Mouse (Mus musculus) CH12.LX (cell line): ENCODE results near the gene RPS10-NUDT3. TPM values are rescaled to one million over a fixed set of nuclear protein-coding genes. Genes with fewer than 3 reads are reported as not detected.

Experiments
- DNase-seq: peaks from one replicate; pipeline ENCODE4 v3.0.0-alpha.2; 2013; ENCODE audit errors: extremely low read depth
- H3K27ac ChIP-seq: 2 replicates; pipeline ENCODE4 v1.5.1; 2012; ENCODE audit warnings: low read depth, mild to moderate bottlenecking, control low read depth, moderate library complexity; ENCODE audit not compliant: insufficient read depth
- H3K27me3 ChIP-seq: replicated peaks from 2 replicates; pipeline ENCODE3; 2012; ENCODE audit warnings: inconsistent platforms
- H3K36me3 ChIP-seq, 2 experiments: replicated peaks in 1 of 2; 2 replicates each; pipeline versions ENCODE3 to v1.6.1; 2012; ENCODE audit warnings: inconsistent platforms in 1 of 2, low read length in 1 of 2, mild to moderate bottlenecking in 1 of 2, mixed read lengths in 1 of 2, moderate library complexity in 1 of 2; ENCODE audit not compliant: control insufficient read depth in 1 of 2, insufficient read depth in 1 of 2
- H3K4me1 ChIP-seq, 2 experiments: 2 replicates each; pipeline ENCODE4 v1.6.1; 2012; ENCODE audit warnings: inconsistent platforms in 1 of 2, moderate library complexity in 1 of 2; ENCODE audit not compliant: insufficient read depth in 2 of 2, control insufficient read depth in 1 of 2
- H3K4me2 ChIP-seq: 2 replicates; pipeline ENCODE4 v1.6.1; 2012; ENCODE audit warnings: low read depth, mild to moderate bottlenecking, control low read depth; ENCODE audit not compliant: poor library complexity, insufficient read depth, severe bottlenecking
- H3K4me3 ChIP-seq, 3 experiments: fragments of 150-350 bp in 1 of 3; sonication (generic) in 1 of 3; replicated peaks in 1 of 3; 2 replicates each; pipeline versions ENCODE3 to v1.5.1; 2011 to 2012; ENCODE audit warnings: low read depth in 2 of 3, low read length in 2 of 3, mild to moderate bottlenecking in 2 of 3, moderate library complexity in 2 of 3, control low read depth in 1 of 3, improper control_type of control experiment in 1 of 3, inconsistent platforms in 1 of 3, mixed read lengths in 1 of 3; ENCODE audit not compliant: poor library complexity in 1 of 3
- H3K79me2 ChIP-seq: replicated peaks from 2 replicates; pipeline ENCODE4 v1.6.1; 2012; ENCODE audit warnings: mild to moderate bottlenecking, moderate library complexity; ENCODE audit not compliant: control insufficient read depth, poor library complexity, insufficient read depth, severe bottlenecking; ENCODE audit errors: extremely low read depth
- H3K9ac ChIP-seq: 2 replicates; pipeline ENCODE4 v1.6.1; 2012; ENCODE audit warnings: low read depth, mild to moderate bottlenecking, control low read depth, moderate library complexity; ENCODE audit not compliant: insufficient read depth
- H3K9me3 ChIP-seq: replicated peaks from 2 replicates; pipeline ENCODE3; 2012; ENCODE audit warnings: low read length, inconsistent platforms, mixed read lengths
- BHLHE40 ChIP-seq: IDR thresholded peaks from 2 replicates; pipeline ENCODE4 v1.6.1; 2011; ENCODE audit warnings: mild to moderate bottlenecking, low read depth, low read length, improper control_type of control experiment
- CHD1 ChIP-seq: IDR thresholded peaks from 2 replicates; pipeline ENCODE4 v1.6.1; 2012; ENCODE audit warnings: low read depth, low read length, improper control_type of control experiment, inconsistent platforms
- CHD2 ChIP-seq: IDR thresholded peaks from 2 replicates; pipeline ENCODE4 v1.6.1; 2011; ENCODE audit warnings: low read length, improper control_type of control experiment
- CTCF ChIP-seq, 2 experiments: IDR thresholded peaks in 1 of 2; conservative IDR thresholded peaks in 1 of 2; 2 replicates each; pipeline ENCODE4 v1.5.1; 2011 to 2012; ENCODE audit warnings: low read depth in 2 of 2, low read length in 2 of 2, improper control_type of control experiment in 1 of 2, inconsistent platforms in 1 of 2, mild to moderate bottlenecking in 1 of 2, moderate library complexity in 1 of 2
- E2F4 ChIP-seq: IDR thresholded peaks from 2 replicates; pipeline ENCODE4 v1.6.1; 2011; ENCODE audit warnings: low read depth, low read length, improper control_type of control experiment; ENCODE audit not compliant: insufficient replicate concordance
- ELF1 ChIP-seq: IDR thresholded peaks from 2 replicates; pipeline ENCODE4 v1.6.1; 2014; ENCODE audit warnings: low read depth, mild to moderate bottlenecking, inconsistent platforms, low read length, improper control_type of control experiment
- EP300 ChIP-seq: IDR thresholded peaks from 2 replicates; pipeline ENCODE4 v1.6.1; 2011; ENCODE audit warnings: low read length, improper control_type of control experiment
- ETS1 ChIP-seq: conservative IDR thresholded peaks from 2 replicates; pipeline ENCODE4 v1.6.1; 2012; ENCODE audit warnings: low read depth, mild to moderate bottlenecking, inconsistent platforms, low read length, improper control_type of control experiment, moderate library complexity
- GABPA ChIP-seq: IDR thresholded peaks from 2 replicates; pipeline ENCODE4 v1.6.1; 2012; ENCODE audit warnings: low read depth, low read length, improper control_type of control experiment, inconsistent platforms; ENCODE audit not compliant: insufficient replicate concordance
- IRF4 ChIP-seq: IDR thresholded peaks from 2 replicates; pipeline ENCODE4 v1.6.1; 2014; ENCODE audit warnings: low read depth, mild to moderate bottlenecking, inconsistent platforms, low read length, improper control_type of control experiment
- JUN ChIP-seq: IDR thresholded peaks from 2 replicates; pipeline ENCODE4 v1.6.1; 2011; ENCODE audit warnings: low read depth, mild to moderate bottlenecking, low read length, improper control_type of control experiment, moderate library complexity; ENCODE audit not compliant: insufficient read depth
- JUND ChIP-seq: conservative IDR thresholded peaks from 2 replicates; pipeline ENCODE4 v1.6.1; 2011; ENCODE audit warnings: low read depth, low read length, improper control_type of control experiment
- KAT2A ChIP-seq: IDR thresholded peaks from 2 replicates; pipeline ENCODE4 v1.6.1; 2012; ENCODE audit warnings: low read length, improper control_type of control experiment, inconsistent platforms; ENCODE audit not compliant: insufficient replicate concordance
- MAFK ChIP-seq: IDR thresholded peaks from 2 replicates; pipeline ENCODE4 v1.6.1; 2011; ENCODE audit warnings: low read length, improper control_type of control experiment; ENCODE audit not compliant: insufficient replicate concordance
- MAX ChIP-seq: IDR thresholded peaks from 2 replicates; pipeline ENCODE4 v1.6.1; 2011; ENCODE audit warnings: low read length, improper control_type of control experiment
- MAZ ChIP-seq: IDR thresholded peaks from 2 replicates; pipeline ENCODE4 v1.6.1; 2012; ENCODE audit warnings: low read depth, mild to moderate bottlenecking, inconsistent platforms, low read length, improper control_type of control experiment, moderate library complexity
- MEF2A ChIP-seq: IDR thresholded peaks from 2 replicates; pipeline ENCODE4 v1.6.1; 2014; ENCODE audit warnings: low read depth, mild to moderate bottlenecking, inconsistent platforms, low read length, improper control_type of control experiment, borderline replicate concordance
- MYC ChIP-seq: IDR thresholded peaks from 2 replicates; pipeline ENCODE4 v1.6.1; 2011; ENCODE audit warnings: low read depth, mild to moderate bottlenecking, improper control_type of control experiment, low read length
- NELFE ChIP-seq: IDR thresholded peaks from 2 replicates; pipeline ENCODE4 v1.6.1; 2011; ENCODE audit warnings: low read depth, low read length, improper control_type of control experiment
- NRF1 ChIP-seq: IDR thresholded peaks from 2 replicates; pipeline ENCODE4 v1.6.1; 2014; ENCODE audit warnings: low read depth, mild to moderate bottlenecking, inconsistent platforms, low read length, improper control_type of control experiment, moderate library complexity
- PAX5 ChIP-seq: IDR thresholded peaks from 2 replicates; pipeline ENCODE4 v1.6.1; 2012; ENCODE audit warnings: low read length, inconsistent platforms, mixed read lengths
- POLR2A ChIP-seq: IDR thresholded peaks from 2 replicates; pipeline ENCODE4 v1.6.1; 2011; ENCODE audit warnings: low read depth, mild to moderate bottlenecking, improper control_type of control experiment, low read length
- POLR2AphosphoS2 ChIP-seq: IDR thresholded peaks from 2 replicates; pipeline ENCODE4 v1.6.1; 2011; ENCODE audit warnings: low read depth, low read length, improper control_type of control experiment
- RAD21 ChIP-seq: IDR thresholded peaks from 2 replicates; pipeline ENCODE4 v1.6.1; 2011; ENCODE audit warnings: low read depth, mild to moderate bottlenecking, low read length, improper control_type of control experiment, moderate library complexity
- RCOR1 ChIP-seq: conservative IDR thresholded peaks from 2 replicates; pipeline ENCODE4 v1.6.1; 2012; ENCODE audit warnings: low read depth, mild to moderate bottlenecking, inconsistent platforms, low read length, improper control_type of control experiment
- SMC3 ChIP-seq: IDR thresholded peaks from 2 replicates; pipeline ENCODE4 v1.6.1; 2011; ENCODE audit warnings: low read depth, low read length, improper control_type of control experiment
- TBP ChIP-seq: conservative IDR thresholded peaks from 2 replicates; pipeline ENCODE4 v1.6.1; 2011; ENCODE audit warnings: low read depth, low read length, improper control_type of control experiment
- UBTF ChIP-seq: IDR thresholded peaks from 2 replicates; pipeline ENCODE4 v1.6.1; 2012; ENCODE audit warnings: low read depth, mild to moderate bottlenecking, inconsistent platforms, low read length, improper control_type of control experiment, moderate library complexity
- USF2 ChIP-seq: conservative IDR thresholded peaks from 2 replicates; pipeline ENCODE4 v1.6.1; 2011; ENCODE audit warnings: low read depth, low read length, improper control_type of control experiment
- ZC3H11A ChIP-seq: IDR thresholded peaks from 2 replicates; pipeline ENCODE4 v1.6.1; 2012; ENCODE audit warnings: low read depth, mild to moderate bottlenecking, inconsistent platforms, low read length, improper control_type of control experiment
- ZKSCAN1 ChIP-seq: IDR thresholded peaks from 2 replicates; pipeline ENCODE4 v1.6.1; 2012; ENCODE audit warnings: low read depth, inconsistent platforms, low read length, improper control_type of control experiment, borderline replicate concordance
- ZMIZ1 ChIP-seq: IDR thresholded peaks from 2 replicates; pipeline ENCODE4 v1.6.1; 2012; ENCODE audit warnings: low read depth, mild to moderate bottlenecking, inconsistent platforms, low read length, improper control_type of control experiment
- ZNF384 ChIP-seq: IDR thresholded peaks from 2 replicates; pipeline ENCODE4 v1.6.1; 2012; ENCODE audit warnings: low read depth, low read length, improper control_type of control experiment, inconsistent platforms
- dilution Hi-C: fragments of 300-500 bp; cut with MboI; formaldehyde crosslinking; loops from 2 replicates; pipeline ENCODE4 v1.14.3; 2020; ENCODE audit warnings: low sequenced_read_pairs; ENCODE audit not compliant: extremely low pct_unique_long_range_greater_than_20kb, extremely low pct_ligation_motif_present
- in situ Hi-C: fragments of 300-500 bp; cut with MboI; formaldehyde crosslinking; loops from 3 replicates; pipeline ENCODE4 v1.14.3; 2019; ENCODE audit warnings: low sequenced_read_pairs, low pct_ligation_motif_present, low pct_unique_long_range_greater_than_20kb, mixed read lengths
- polyA plus RNA-seq: library from polyadenylated mRNA; unstranded; fragments of >175 nt; gene quantifications from 2 replicates; pipeline ENCODE4 v1.2.1, GENCODE M21; 2012; ENCODE audit warnings: low read depth; ENCODE audit not compliant: insufficient read length
- total RNA-seq, 2 experiments: library from RNA; depleted of rRNA; stranded (reverse); fragments of 300-350 nt in 1 of 2; fragments of >200 nt in 1 of 2; gene quantifications; 2 replicates each; pipeline ENCODE4 v1.2.3; 2012 to 2014

RPS10-NUDT3 gene
- total and polyA plus RNA-seq, 3 experiments = 30.3 TPM; not detected in 2

DNA sequence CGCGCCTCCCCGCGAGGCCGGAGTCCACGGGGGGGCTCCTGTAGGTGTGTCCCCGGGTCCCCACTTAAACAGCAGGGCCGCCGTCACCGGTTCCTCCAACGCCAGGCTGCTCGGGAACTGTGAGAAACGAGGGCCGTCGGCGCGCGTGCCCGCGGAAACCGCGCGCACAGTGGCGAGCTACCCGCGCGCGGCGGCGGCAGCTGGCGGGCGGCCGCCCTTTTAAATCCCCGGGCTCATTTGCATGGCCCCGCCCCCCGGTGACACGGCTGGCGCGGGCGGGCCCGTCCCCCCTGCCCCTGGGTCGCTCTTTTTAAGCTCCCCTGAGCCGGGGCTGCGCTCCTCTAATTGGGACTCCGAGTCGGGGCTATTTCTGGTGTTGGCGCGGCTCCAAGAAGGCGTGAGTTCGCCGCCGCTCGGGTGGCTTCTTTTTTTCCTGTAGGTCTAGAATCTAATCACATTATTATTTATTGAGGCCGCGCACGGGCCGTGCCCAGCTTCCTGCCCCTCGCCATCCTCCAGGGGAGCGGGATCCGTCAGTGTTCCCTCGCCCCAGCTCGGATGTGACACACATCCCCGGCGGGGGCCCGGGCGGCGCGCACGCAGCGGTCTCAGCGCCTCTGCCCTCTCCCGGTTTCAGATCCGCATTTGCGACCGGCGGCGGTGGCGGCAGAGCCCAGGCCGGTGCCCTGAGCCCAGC is 78.6 kb downstream of the RPS10-NUDT3 start, which contains the start of gene Hmga1 (continued):
- TF ChIP-seq CHD1 (peak; percentile 75; the same call in 1 of the 2 replicates), IRF4 (peak; percentile 97), MAX (peak; percentile 43; the same call in 1 of the 2 replicates), SMC3 (no peak), UBTF (peak; percentile 96), ZKSCAN1 (no peak), POLR2AphosphoS2 (peak; percentile 86; the same call in 1 of the 2 replicates), ZMIZ1 (peak; percentile 97), MAZ (peak; percentile 84), E2F4 (no peak), PAX5 (no peak), EP300 (peak; percentile 30; the same call in 1 of the 2 replicates)

DNA sequence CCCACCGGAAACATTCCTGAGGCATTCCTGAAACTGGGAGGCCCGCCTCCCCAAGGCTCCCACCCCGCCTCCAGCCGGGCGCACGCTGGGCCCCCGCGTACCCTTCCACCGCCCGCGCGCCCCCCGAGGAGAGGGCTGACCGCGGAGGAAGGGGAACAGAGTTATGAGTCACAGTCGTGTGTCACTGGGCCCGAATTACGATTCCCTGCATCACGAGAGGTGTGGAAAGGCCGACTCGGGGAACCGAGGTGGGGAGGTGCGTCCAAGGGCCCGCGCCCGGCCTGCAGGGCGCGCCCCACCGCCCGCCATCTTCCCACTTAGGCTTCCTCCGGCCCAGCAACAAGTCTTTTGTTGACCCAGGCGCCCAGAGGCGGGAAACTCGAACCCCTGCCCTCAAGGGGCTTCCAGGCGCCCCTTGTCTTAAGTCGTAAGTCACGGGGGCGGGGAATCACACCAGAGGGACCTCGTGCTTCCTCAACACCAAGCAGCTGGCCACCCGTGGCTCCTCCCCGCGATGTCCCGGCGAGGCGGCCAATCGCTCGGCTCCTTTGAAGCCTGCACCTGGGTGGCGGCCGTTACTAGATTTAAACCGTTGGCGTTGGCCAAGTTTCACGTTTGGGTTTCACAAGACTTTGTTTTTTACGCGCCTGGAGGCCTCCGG is 79.4 kb downstream of the RPS10-NUDT3 start:
- dilution Hi-C loops = no loop called here
- TF ChIP-seq USF2 (no peak), PAX5 (no peak), MYC (0 out of 2 replicates have a peak, but pooled peaks have one; percentile 58), MEF2A (peak; percentile 56), JUND (no peak), KAT2A (no peak), ZMIZ1 (no peak), ELF1 (no peak), CTCF (conservative IDR thresholded peaks at IDR 0.05 in 1 of 2, IDR thresholded peaks at IDR 0.05 in 1 of 2; ENCODE audit: low read depth in 2 of 2, low read length in 2 of 2) (no peak), RAD21 (no peak), EP300 (peak; percentile 38; the same call in 1 of the 2 replicates), NRF1 (no peak), E2F4 (no peak), ETS1 (peak; percentile 34; the same call in 1 of the 2 replicates), MAX (peak; percentile 84), RCOR1 (0 out of 2 replicates have a peak, but pooled peaks have one; percentile 20), TBP (no peak), BHLHE40 (no peak; the same call in 1 of the 2 replicates), JUN (no peak), MAZ (no peak), SMC3 (no peak), MAFK (no peak), ZC3H11A (no peak), NELFE (no peak), CHD2 (no peak), UBTF (no peak), POLR2AphosphoS2 (no peak), IRF4 (no peak; the same call in 1 of the 2 replicates), ZNF384 (no peak), GABPA (no peak), POLR2A (no peak)

More for the DNA sequence above, 79.4 kb downstream of the RPS10-NUDT3 start:
- peak overlapping the region; percentile 94 for H3K27ac ChIP-seq
- H3K4me3 ChIP-seq = peak overlapping the region in 1 of 3 experiments; percentile 78
- H3K9me3 ChIP-seq = peaks cover 8% of the 10 kb centered on the region
- H3K4me2 ChIP-seq = peak overlapping the region; percentile 76; the same call in 1 of the 2 replicates
- peaks cover 18% of the 10 kb centered on the region for H3K27me3 ChIP-seq
- H3K36me3 ChIP-seq = peaks cover 0 to 6% of the 10 kb centered on the region in 2 experiments
- DNase-seq = peak; percentile 80
- H3K4me1 ChIP-seq = peaks cover 10 to 34% of the 10 kb centered on the region in 2 experiments
- H3K79me2 ChIP-seq = peaks cover 37% of the 10 kb centered on the region
- H3K9ac ChIP-seq = peak overlapping the region; percentile 48; the same call in 1 of the 2 replicates
- in situ Hi-C loops = no loop called here
